Mouse (Mus musculus): ENCODE results near the gene Cpd.
"Not testable (repeated sequence)": the region's sequence is repeated elsewhere in the genome, so short reads cannot be mapped to it uniquely, and the experiment has no call there.

Cpd gene

DNA sequence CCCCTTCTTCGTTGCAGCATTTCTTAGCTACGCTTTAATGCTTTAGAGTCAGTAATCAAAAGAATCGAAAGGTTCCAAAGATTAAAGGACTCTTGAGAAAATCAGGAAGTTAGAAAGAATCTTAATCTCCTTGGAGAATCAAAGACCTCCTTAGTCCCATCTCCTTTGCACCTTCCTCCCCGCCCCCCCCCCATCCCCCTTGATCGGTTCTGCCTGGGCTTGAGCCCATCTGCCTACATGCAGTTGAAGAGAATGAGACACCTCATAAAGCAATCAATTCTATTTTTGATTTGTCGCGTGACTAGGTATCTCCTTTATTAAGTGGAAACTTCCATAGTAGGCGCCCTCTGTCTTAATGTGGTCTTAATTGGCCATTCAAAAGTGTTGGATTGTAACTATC, 536 bp upstream of the Cpd start:
- CTCF ChIA-PET: no interaction called here

DNA sequence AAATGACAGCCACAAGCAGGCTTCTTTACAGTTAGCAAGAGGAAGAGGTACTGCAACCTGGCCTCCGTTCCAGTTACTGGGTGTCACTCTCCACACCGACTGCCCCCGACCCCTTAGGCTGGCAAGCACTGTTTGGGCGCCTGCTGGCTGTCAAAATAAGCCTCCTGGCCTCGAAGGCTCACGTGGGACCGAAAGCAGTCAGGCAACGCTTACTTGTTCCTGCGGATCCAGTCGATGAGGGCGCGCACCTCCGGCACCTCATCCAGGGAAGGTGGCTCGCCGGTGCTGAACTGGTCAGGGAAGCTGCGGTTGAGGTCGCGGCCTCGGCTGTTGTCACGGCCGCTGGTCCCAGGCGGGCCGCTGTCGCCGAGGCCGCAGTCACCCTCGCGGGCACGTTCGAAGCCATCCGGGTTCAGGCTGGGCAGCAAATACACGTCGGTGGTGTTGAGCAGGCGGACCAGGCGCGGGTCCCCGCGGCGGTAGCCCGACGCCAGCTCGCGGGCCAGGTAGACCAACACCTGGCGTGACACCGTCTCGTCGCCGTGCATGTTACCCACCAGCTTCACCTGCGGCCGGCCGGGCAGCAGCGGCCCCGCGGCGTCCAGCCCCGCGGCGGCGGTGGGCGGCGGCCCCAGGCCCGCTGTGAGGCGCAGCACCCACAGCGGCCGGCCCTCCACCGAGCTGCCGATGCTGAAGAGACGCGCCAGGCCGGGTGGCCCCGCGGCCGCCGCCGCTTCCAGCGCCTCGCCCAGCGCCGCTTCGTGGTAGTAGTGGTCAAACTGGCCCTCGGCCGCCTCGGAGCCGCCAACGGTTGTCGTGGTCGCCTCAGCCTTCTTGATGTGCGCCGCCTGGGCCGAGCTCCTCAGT, 574 bp downstream of the Cpd start:
- CTCF ChIA-PET: interaction anchor here (0.6 kb wide), 1 partner anchor 131 kb away, joined by 3 read pairs; no protein-coding TSS in a partner anchor

DNA sequence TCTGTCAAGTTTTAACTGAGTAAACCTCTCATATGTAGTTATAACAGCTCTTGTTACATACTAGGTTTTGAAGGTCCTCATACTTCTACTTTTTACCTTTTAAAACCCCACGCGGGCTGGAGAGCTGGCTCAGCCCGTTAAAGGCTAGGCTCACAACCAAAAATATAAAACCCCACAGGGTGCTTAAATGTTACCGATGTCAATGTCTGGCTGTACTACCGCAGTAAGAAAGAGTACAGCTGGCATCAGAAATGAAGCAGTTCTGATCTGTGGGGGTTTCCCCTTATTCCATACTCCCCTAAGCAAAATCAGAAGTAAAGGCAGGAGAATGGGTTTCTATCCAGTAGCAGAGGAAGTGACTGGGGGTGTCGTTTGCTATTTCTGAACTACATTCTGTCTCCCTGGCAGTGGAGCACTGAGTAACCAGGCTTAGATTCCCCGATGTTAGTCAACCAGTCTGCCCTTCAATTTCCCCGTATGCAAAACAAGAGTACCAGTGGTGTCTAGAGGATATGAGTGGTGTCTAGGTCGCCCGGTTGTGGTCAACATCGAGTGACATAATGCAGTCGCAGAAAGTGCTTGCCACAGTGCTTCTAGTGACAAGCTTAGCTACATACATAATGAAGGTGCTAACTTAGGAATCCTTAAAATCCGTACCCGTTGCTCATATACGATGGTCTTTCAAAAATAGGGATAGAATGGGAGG, 1.4 kb downstream of the Cpd start:
- CTCF ChIA-PET: no interaction called here

DNA sequence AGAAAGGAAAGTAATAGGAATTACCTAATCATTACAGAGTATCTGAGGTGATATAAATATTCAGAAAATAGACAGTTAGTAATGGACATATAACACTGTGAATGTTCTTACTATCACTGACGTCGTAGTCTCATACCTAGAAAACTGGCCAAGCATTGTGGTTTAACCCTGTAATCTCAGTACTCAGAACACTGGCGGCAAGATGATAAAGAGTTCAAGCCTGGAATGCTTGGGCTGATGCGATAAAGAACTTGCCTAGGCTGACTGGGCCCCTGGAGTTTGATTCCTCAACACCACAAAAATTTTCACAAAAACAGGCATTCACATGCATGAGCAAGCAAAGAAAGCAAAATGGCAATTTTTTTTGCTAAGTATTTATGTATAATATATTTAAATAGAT, 8.2 kb downstream of the Cpd start:
- CTCF ChIA-PET: no interaction called here

DNA sequence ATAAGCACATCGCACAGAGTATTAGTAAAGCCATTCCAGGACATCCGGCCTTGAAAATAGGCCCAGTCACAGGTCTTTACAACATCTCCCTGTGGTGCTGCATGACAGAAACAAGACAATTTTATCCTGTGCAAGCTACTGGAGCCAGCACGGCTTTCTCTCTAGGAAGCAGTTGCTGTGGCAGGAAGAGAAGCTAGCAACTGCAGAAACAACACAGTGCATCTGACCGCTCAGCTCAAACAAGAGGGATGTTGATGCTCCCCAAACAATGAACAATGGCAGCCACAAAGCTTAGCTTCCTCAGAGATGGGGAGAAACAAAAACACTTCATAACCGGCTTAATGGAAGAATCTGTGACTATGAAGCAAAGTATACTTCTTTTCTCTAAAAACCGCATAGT, 10.5 kb downstream of the Cpd start:
- CTCF ChIA-PET: no interaction called here

DNA sequence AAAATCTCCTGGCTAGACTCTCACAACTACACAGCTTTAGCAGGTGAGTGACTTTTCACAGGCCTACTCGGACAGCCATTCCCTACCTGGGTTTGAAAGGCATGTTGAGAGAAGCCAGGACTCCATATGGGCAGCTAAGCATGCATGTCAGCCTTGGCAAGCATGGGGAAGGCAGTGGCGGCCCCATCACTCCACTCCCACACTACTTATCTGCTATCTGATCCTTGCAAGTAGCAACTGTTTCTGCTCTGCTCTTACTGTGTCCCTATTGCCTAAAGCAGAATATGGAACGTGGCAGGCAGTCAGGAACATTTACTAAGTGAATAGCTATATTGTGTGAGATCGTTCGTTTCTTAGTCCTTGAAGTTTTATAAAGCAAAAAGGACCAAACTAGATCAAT, 10.9 kb downstream of the Cpd start:
- CTCF ChIA-PET: no interaction called here

DNA sequence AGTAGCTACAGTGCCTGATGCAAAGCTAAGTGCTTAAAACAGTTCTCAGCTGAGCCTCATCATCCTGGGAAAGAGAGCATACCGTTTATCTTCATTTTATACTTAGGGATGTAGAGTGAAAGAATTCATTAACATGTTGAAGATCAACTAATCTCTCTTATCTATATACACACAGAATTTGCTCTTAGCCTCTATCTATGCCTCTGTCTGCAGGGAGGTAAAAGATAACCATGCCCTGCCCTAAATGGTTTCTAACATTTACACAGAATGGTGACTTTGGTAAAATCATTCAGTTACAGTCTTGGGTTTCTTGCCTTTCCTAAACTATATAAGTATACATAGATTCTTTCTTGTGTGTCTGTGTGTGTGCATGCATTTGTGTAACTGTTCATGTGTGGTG, 12.2 kb downstream of the Cpd start:
- CTCF ChIA-PET: no interaction called here

DNA sequence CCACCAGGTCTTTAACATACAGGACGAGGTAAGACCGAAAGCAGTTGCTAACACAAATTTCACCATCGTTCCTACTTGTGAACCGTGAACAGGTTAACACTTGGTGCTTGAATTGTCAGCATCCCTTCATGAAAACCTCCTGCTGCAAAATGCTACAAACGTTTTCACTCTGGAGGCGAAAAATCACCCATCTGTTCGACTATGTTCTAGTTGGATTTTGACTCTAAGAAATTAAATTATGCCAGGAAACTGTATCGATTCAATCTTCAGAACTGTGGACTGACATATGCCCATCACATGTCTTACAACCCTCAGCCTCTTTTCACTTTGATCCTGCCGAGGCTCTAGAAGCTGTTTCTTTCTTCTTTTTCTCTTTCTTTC, 21.9 kb downstream of the Cpd start:
- CTCF ChIA-PET: no interaction called here

DNA sequence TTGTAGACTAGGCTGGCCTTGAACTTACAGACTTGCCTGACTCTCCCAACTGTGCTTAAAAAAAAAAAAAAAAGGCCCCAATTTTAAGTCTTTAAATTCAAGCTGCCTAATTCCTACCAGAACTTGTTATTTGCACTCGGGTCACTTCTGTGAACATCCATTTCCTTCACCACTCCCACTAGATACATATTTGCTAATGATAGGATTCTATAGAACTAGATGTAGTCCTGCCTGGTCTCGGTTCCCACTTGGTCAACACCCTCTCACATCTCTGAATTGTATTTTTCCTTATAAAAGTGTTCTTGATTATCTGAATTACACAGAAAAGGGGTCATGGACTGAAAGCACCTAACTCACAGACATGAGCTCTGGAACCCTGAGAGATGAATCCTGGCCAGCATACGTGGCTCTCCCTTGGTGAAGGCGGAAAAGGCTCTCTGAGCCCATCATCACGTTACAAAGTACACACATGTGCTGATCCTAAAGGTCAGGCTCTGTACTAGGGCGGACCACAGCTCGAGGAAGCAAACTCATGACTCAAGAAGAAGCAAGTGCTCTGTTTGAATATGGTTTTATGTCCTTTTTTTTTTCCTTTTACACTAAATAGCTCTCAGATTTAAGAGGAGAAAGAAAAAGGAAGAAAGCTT, 22.5 kb downstream of the Cpd start:
- CTCF ChIA-PET: no interaction called here

DNA sequence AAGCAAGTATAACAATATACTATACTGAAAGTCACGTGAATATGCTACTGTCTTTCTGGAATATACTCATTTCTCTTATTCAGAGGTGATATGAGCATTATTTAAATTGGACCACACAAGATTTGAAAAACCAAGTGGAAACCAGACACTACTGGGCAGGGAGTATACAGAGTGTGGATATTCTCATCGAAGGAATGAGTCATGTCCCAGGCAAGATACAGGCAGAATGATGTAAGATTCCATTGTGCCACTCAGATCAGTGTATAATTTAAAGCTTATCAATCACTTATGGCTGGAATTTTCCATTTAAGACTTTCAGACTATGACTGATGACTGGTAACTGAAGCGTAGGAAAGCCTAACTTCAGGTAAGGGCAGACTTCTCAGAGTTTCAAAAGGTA, 23.2 kb downstream of the Cpd start:
- CTCF ChIA-PET: no interaction called here

DNA sequence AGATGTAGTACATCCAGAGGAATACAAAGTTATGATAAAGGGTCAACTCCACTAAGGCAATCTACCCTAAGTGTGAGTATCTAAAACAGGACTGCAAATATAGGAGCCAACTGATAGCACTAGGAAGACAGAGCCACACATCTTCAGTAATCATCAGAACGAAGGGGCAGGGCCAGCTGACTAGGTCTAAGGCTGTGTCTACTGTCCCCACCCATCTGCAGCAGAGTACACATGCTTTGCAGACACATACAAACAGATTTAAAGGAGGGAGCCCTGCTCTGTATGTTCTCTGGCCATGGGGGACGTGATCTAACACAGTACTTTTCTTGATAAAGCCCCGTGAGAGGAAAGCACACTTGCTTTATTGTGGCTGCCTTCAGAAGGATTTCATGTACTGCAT, 25.5 kb downstream of the Cpd start:
- CTCF ChIA-PET: interaction anchor here (0.5 kb wide), 1 partner anchor 36 kb away, joined by 4 read pairs; no protein-coding TSS in a partner anchor

DNA sequence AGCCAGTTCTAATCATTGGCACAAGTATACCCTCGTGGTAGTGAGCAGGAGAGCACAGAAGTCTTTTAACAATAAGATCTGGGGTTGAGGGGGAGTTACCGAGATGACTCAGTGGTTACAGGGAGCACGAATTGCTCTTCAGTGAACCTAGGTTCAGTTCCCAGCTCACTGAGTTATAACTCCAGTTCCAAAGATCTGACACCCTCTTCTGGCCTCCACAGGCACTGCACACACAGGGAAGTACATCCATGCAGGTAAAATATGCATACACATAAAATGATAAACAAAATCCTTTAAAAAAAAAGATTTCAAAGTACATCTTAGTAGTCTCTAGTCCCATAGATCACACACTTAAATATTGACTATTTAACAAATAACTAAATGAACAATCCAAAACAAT, 29.2 kb downstream of the Cpd start:
- CTCF ChIA-PET: no interaction called here

DNA sequence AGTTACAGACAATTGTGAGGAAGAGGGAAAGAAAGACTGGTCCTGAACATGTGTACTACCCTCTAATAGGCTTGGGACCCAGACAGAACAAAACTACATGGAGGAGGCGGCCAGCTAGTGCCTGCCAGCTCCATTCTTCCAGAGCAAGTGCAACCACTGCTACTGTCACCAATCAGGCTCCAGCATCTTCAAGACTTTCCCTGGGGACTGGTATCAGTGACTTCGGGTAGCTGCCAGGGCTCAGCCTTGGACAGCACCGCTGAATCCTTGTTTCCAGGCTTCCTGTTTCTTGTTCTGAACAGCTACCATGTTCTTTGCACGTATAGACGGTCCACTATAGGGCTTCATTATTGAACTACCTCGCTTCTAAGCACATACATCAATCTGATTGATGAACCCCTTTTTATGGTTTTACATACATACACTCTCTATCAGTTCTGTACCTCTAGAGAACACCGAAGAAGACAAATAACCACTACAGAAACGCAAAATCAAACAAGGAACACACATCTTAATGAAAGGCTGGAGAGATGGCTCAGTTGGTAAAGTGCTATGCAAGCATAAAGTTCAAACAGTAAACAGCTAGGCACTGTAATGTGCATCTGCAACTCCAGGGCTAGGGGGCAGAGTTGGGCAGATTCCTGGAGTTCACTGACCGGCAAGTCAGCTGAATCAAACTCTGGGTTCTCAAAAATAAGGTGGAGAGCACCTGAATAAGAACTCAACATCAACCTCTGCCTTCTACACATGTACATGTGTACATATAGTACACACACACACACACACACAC, 35.9 kb downstream of the Cpd start:
- CTCF ChIA-PET: no interaction called here

DNA sequence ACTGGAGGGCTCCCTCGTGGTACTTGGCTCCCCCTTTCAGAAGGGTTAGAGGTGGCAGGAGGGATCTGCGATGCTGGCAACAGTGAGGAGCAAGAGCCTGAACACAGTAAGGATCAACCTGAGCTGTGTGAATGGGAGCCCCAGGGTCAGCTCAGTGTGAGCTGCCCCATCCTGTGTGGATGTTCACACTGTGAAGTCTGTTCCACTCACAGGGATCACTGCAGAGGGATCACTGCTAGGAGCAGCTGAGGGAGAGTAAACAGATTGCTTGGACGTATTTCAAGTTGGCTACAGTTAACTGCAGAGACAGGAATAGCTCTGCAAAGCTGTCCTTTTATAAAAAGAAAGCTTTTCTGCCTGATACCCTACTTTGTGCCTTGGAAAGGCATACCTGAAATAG, 37.4 kb downstream of the Cpd start:
- CTCF ChIA-PET: no interaction called here

DNA sequence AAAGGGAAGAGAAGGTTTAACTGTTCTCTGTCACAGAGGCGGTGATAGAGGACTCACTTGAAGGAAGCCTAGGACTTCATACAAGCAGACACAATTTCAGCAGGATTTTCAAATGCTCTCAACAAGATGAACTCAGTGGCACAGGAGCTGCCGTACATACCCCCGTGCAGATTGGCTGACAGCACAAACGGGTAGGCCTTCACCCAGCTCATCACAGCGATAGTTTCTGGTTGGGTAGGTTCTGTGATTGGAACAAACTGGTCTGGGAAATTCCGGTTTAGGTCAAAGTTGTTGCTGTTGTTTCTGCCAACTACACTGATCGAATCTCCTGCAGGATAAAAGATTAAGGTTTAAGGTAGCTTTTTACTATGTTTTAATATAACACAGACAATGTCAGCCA, 38.3 kb downstream of the Cpd start:
- CTCF ChIA-PET: no interaction called here

DNA sequence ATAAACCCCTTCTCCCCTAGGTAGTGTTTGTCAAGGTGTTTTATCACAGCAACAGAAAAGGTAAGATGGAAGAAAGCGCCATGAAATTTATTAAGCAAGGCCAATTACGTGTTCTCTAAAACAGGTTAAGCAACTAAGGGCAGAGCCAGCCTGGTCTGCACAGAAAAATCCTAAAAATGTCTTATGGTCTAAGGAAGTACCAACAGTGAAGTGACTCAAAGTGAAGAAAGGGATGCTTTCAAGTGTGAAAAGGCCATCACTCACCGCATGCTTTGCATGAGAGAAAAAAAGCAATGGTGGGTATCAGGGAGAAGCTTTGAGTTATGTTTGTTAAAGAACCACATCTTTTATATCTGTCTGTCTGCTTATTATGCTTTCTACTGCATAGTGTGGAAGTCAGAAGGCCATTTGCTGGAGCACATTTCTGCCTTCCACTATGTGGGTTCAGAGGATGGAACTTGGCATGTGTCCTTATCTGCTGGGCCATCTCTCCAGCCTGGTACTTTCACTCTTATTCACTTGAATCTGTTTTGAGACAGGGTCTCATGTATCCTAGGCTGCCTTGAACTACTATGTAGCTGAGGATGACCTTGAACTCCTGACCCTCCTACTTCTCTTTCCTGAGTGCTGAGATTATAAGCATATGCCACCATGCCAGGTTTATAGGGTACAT, 39.7 kb downstream of the Cpd start:
- CTCF ChIA-PET: no interaction called here

DNA sequence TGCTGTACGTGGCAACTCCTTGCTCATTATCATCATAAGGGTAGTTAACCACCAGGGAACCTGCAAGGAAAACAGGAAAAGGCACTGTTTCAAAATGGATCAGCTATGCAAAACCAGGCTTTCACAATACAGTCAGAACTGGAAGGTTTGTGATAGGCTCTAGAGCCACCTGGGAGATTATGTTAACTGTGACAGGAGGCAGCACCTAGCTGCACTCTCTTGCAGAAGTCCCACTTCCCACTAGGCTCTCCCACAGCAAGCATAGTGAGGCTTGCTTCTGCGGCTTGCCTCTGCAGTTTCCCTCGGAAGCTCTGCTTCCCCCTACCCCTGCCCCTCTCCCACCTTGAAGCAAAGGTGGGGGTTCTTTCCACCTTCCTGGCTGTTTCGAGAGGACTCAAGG, 40.8 kb downstream of the Cpd start:
- CTCF ChIA-PET: no interaction called here

DNA sequence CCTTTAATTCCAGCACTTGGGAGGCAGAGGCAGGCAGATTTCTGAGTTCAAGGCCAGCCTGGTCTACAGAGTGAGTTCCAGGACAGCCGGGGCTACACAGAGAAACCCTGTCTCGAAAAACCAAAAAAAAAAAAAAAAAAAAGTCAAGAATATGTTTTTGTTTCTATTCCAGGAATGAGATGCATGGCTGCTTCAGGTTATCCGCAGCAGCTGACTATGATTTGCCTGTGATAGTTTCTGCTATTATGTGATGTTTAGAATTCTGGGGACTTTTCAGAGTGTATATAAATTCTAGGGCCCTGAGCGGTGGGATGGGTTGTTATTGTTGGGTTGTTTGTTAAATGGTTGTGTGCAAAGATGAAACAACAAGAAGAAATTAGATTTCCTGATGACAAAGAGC, 41.7 kb downstream of the Cpd start:
- CTCF ChIA-PET: not testable (repeated sequence)

DNA sequence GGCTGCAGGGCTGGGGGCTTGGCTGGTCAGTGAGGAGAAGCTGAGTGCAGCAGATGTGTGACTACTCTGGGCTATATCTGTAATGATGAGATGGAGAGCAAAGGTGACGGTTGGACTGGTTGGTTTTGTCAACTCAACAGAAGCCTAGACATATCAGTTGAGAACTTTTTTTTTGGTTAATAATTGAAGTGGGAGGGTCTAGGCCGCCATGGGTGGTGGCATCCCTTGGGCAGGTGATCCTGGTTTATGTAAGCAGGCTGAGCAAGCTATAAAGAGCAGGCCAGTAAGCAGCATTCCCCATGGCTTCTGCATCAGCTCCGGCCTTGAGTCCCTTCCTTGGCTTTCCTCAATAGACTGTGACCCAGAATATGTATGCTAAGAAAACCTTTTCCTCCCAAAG, 43.6 kb downstream of the Cpd start:
- CTCF ChIA-PET: no interaction called here

DNA sequence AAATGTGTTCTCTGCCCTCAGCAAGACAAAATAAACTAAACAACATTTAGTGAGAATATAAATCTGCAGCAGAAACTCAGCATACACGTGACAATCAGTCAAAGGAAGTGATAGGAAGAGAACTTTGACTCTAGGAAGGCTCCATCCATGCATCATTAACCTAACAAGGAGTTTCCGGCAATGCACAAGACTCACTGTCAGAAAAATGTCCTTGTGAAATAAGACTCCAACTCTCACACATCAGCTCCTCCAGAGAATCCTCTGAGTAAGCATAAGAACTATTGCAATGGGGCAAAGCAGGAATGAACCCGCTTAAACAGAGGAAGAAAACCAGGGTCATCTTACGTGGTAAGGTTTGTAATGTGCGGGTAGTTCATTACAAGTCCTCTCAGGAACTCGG, 49.6 kb downstream of the Cpd start:
- CTCF ChIA-PET: no interaction called here

DNA sequence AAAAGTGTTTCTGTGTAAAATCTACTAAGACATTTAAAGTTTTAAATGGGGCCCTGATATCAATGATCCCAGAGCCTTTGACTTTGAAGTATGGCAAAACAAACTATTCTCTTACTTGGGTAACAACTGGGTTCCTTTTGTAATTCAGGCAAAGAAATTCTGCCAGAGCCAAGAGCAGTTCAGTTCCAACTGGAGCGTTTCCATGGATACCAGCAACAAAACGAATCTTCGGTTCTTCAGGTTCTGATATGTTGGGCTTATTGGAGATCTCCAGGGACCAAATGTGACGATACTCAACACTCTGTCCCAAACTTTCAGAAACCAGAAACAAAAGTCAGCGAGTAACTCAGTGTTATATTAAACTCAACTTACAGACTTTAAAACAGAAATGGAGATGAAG, 51.5 kb downstream of the Cpd start:
- CTCF ChIA-PET: interaction anchor here (0.7 kb wide), 1 partner anchor 12 kb away, joined by 5 read pairs; no protein-coding TSS in a partner anchor

DNA sequence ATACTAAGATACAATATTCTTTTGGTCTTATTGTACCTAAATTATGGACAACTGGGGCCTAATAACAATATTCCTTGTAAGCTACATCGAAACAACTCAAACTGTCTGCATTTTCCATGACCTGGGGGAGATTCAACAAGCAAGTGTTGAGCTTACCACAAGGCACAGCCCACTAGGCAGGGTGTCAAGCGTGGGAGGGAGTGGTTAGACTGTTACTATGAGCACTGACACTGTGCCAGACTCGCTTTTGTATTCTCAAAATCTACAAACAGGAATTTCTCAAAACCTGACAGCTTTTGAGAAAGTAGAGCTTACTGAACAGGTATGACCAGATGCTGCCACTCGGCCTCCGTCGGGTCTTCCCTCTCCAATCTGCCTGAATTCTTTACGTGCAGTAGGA, 55.5 kb downstream of the Cpd start:
- CTCF ChIA-PET: no interaction called here

Data from spleen, embryonic (tissue).